Mouse (Mus musculus): Measurements from ENCODE around the gene Tex28.
"Not testable (repeated sequence)": the region's sequence is repeated elsewhere in the genome, so short reads cannot be mapped to it uniquely, and the experiment has no call there.

The Tex28 gene

DNA sequence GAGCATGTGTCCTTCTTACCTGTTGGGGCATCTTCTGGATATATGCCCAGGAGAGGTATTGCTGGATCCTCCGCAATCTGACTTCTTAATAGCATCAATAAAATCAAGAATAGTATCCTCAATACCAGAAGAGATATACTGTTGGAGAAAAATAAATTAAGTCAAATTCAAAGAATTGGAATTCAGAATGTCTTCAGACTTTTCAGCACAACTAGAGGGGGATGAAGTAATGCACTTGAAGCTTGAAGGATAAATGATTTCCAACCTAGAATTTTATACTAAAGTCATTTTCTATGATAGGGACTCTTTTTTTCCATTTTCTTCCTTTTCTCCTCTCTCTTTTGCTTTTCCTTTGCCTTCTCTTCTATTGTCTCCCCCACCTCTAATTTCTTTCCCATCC is at the start of gene Tex28:
TSS of gene Tex28 (minus strand) at position 101 of the 400 bp plus-strand sequence.
- DNase-seq: no peak

- no peak for DNase-seq
These were observed 35.9 kb upstream of the Tex28 start for GRCm38 (mm10) chrX:74203556-74203955.

- DNase-seq: no peak
These were observed 9.3 kb upstream of the Tex28 start, which contains the start of gene Tktl1 for GRCm38 (mm10) chrX:74176959-74177358. Gene Tktl1 (plus strand): TSS chrX:74177259.

GRCm38 (mm10) chrX:74135263-74135662 is 32.4 kb downstream of the Tex28 start, which contains the start of gene Mecp2:
Gene Mecp2 (minus strand): TSS chrX:74135363.
- DNase-seq: not testable (repeated sequence)

DNA sequence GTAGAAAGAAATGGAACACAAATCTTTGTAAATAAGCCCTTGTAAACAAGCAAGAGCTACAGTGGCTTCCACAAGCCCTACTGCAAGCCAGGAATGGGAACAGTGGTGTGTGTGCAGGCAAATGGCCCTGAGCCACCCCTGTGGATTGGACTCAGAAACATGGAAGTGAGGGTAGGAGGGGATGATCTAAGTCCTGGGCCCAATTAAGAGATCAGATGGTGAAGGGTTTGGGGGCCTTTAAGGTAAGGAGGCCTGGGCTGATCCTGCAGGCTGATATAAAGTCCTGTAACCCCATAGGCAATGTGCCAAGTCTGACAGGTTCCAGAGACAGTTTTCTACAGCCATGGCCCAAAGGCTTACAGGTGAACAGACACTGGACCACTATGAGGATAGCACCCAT is 40.5 kb downstream of the Tex28 start, which contains the start of gene Opn1mw:
TSS of gene Opn1mw (plus strand) at position 301 of the 400 bp plus-strand sequence.
- DNase-seq: no peak

GRCm38 (mm10) chrX:74124975-74125374 is 42.7 kb downstream of the Tex28 start:
- peak; percentile 61 to 64 for DNase-seq

- peak; percentile 66 to 70 for DNase-seq
These were observed 52.1 kb downstream of the Tex28 start for GRCm38 (mm10) chrX:74115511-74115910.

GRCm38 (mm10) chrX:74114036-74114435 is 53.6 kb downstream of the Tex28 start:
- no peak for DNase-seq

DNA sequence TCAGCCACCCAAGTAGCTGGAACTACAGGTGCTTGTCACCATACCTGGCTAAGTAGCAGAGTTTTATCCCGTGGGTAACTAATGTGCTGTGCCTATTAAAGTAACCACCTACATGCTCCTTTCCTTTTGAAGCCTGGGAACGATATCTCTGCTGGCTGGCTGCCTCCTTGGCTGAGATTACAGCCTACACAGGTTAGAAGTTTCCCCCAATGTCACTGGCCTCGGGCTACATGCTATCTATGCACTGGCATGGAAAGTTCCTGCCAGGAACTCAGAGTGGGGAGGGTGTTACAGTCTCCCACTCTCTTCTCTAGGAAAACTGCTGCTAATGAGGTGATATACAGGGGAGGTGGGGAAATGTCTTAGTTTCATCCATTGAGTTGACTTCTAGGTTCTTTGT is 58.9 kb downstream of the Tex28 start:
- DNase-seq: no peak

DNA sequence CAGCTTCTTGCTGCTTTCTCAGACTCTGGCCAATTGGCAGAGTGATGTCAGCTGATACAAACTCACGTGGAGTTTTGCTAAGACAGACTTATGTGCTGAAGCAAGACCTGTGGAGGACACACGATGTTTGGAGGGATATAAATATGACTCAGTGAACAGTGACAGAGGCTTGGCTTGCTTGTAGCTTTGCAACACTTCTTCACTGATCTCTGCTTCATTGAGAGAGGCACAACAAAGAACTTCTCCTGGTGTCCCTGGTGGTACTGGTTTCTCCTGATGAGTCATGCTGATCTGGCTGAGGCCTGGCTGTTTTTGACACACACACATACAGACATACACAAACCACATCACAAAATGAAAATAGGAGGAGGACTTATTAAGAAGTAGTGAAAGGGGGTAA is 61.7 kb downstream of the Tex28 start:
- no peak for DNase-seq

- DNase-seq: no peak
These were observed 64.0 kb downstream of the Tex28 start for GRCm38 (mm10) chrX:74103457-74104188.

All from B cell, adult 2 months (primary cell).